Mouse (Mus musculus) erythroid progenitor cell, adult 5-6 weeks (primary cell): ENCODE results near the gene Icos. TPM values are rescaled to one million over a fixed set of nuclear protein-coding genes. Genes with fewer than 3 reads are reported as not detected.

Experiments used
- ATAC-seq: replicated peaks from 2 replicates; pipeline ENCODE4 v1.8.0; 2016; ENCODE audit warnings: moderate number of reproducible peaks, mild to moderate bottlenecking, moderate TSS enrichment, inconsistent platforms; ENCODE audit not compliant: poor library complexity, low FRiP score, severe bottlenecking
- total RNA-seq, 2 experiments: library from RNA; stranded (forward) in 1 of 2; stranded (reverse) in 1 of 2; fragments of 150-400 nt in 1 of 2; fragments of 186-747, 209-891 nt in 1 of 2; gene quantifications; 2 replicates each; pipeline versions ENCODE4 v1.2.3 to v1.2.4; 2015 to 2017; ENCODE audit warnings: low replicate concordance in 2 of 2

The Icos gene
- total RNA-seq, 2 experiments from 2014 or later: 0.23 to 0.42 TPM

- ATAC-seq: no peak
Observed at GRCm38 (mm10) chr1:60960451-60960850, 17.3 kb upstream of the Icos start.

GRCm38 (mm10) chr1:60961080-60961479 is 16.6 kb upstream of the Icos start:
- ATAC-seq: no peak

GRCm38 (mm10) chr1:60962095-60962494 is 15.6 kb upstream of the Icos start:
- ATAC-seq: no peak

- no peak for ATAC-seq
Observed at GRCm38 (mm10) chr1:60967521-60967920, 10.2 kb upstream of the Icos start.

- ATAC-seq: no peak
Observed at GRCm38 (mm10) chr1:60970846-60971245, 6.9 kb upstream of the Icos start.

- no peak for ATAC-seq
Observed at GRCm38 (mm10) chr1:60974221-60974620, 3.5 kb upstream of the Icos start.

- no peak for ATAC-seq
Observed at GRCm38 (mm10) chr1:60975646-60976294, 2.0 kb upstream of the Icos start.

- no peak for ATAC-seq
Observed at GRCm38 (mm10) chr1:60979126-60979842, 1.6 kb downstream of the Icos start.

GRCm38 (mm10) chr1:60979843-60980235 is 2.1 kb downstream of the Icos start:
- ATAC-seq: no peak

- no peak for ATAC-seq
Observed at GRCm38 (mm10) chr1:60985075-60985474, 7.3 kb downstream of the Icos start.

GRCm38 (mm10) chr1:60986141-60986540 is 8.4 kb downstream of the Icos start:
- ATAC-seq: no peak

GRCm38 (mm10) chr1:60989086-60989485 is 11.4 kb downstream of the Icos start:
- no peak for ATAC-seq

- ATAC-seq: no peak
Observed at GRCm38 (mm10) chr1:60990305-60990704, 12.6 kb downstream of the Icos start.

- ATAC-seq: no peak
Observed at GRCm38 (mm10) chr1:60998008-60998557, 20.4 kb downstream of the Icos start.

GRCm38 (mm10) chr1:60998689-60999088 is 21.0 kb downstream of the Icos start:
- ATAC-seq: no peak

GRCm38 (mm10) chr1:61001786-61002354 is 24.1 kb downstream of the Icos start:
- ATAC-seq: no peak

- no peak for ATAC-seq
Observed at GRCm38 (mm10) chr1:61006229-61006628, 28.5 kb downstream of the Icos start.

- no peak for ATAC-seq
Observed at GRCm38 (mm10) chr1:61007516-61007915, 29.8 kb downstream of the Icos start.

- no peak for ATAC-seq
Observed at GRCm38 (mm10) chr1:61016578-61017118, 38.9 kb downstream of the Icos start.

- ATAC-seq: no peak
Observed at GRCm38 (mm10) chr1:61026712-61027111, 49.0 kb downstream of the Icos start.

GRCm38 (mm10) chr1:61027519-61027918 is 49.8 kb downstream of the Icos start:
- no peak for ATAC-seq
